Mouse (Mus musculus): ENCODE measurements around the gene Tub. TPM values are rescaled to one million over a fixed set of nuclear protein-coding genes. Genes with fewer than 3 reads are reported as not detected.

Gene Tub
- total RNA-seq, 2 experiments from 2014 or later, result not detected

Other genes starting within 250 kb of the Tub start
- not detected in 2 replicates for gene Olfr512, start 237.0 kb upstream of the Tub start, total RNA-seq (2014; fragmentation: Nextera tagmentation)
- not detected in 2 replicates for gene Olfr512, start 237.0 kb upstream of the Tub start, total RNA-seq (2017)
- not detected in 2 replicates for gene Olfr513, start 199.4 kb upstream of the Tub start, total RNA-seq (2014; fragmentation: Nextera tagmentation)
- not detected in 2 replicates for gene Olfr513, start 199.4 kb upstream of the Tub start, total RNA-seq (2017)
- gene Olfr514, start 124.3 kb upstream of the Tub start, total RNA-seq (2014; fragmentation: Nextera tagmentation), result not detected in 2 replicates
- not detected in 2 replicates for gene Olfr514, start 124.3 kb upstream of the Tub start, total RNA-seq (2017)
- not detected in 2 replicates for gene Olfr516, start 99.8 kb upstream of the Tub start, total RNA-seq (2014; fragmentation: Nextera tagmentation)
- gene Olfr516, start 99.8 kb upstream of the Tub start, total RNA-seq (2017), result not detected in 2 replicates
- gene Olfr517, start 78.0 kb upstream of the Tub start, total RNA-seq (2014; fragmentation: Nextera tagmentation), result not detected in 2 replicates
- gene Olfr517, start 78.0 kb upstream of the Tub start, total RNA-seq (2017), result not detected in 2 replicates
- gene Olfr518, start 65.3 kb upstream of the Tub start, total RNA-seq (2014; fragmentation: Nextera tagmentation), result not detected in 2 replicates
- gene Olfr518, start 65.3 kb upstream of the Tub start, total RNA-seq (2017), result not detected in 2 replicates
- gene Olfr519, start 55.9 kb upstream of the Tub start, total RNA-seq (2014; fragmentation: Nextera tagmentation), result not detected in 2 replicates
- gene Olfr519, start 55.9 kb upstream of the Tub start, total RNA-seq (2017), result not detected in 2 replicates
- 1.2 and 1.7 TPM in 2 replicates for gene Nlrp10, start 20.2 kb upstream of the Tub start, total RNA-seq (2014; fragmentation: Nextera tagmentation)
- 1.4 TPM in 2 replicates for gene Nlrp10, start 20.2 kb upstream of the Tub start, total RNA-seq (2017)
- gene Eif3f, start 15.9 kb upstream of the Tub start, total RNA-seq (2014; fragmentation: Nextera tagmentation), result 236 and 262 TPM in 2 replicates
- gene Eif3f, start 15.9 kb upstream of the Tub start, total RNA-seq (2017), result 54.0 and 70.5 TPM in 2 replicates
- gene Ric3, start 133.0 kb downstream of the Tub start, total RNA-seq (2014; fragmentation: Nextera tagmentation), result 0.56 and 1.1 TPM in 2 replicates
- gene Ric3, start 133.0 kb downstream of the Tub start, total RNA-seq (2017), result 0.62 and 2.8 TPM in 2 replicates
- gene Lmo1, start 224.9 kb downstream of the Tub start, total RNA-seq (2014; fragmentation: Nextera tagmentation), result 23.7 and 33.5 TPM in 2 replicates
- gene Lmo1, start 224.9 kb downstream of the Tub start, total RNA-seq (2017), result 7.1 and 9.4 TPM in 2 replicates

Measured in granulocyte monocyte progenitor cell, adult 5-6 weeks (primary cell).